Mouse (Mus musculus) heart, embryonic 15.5 days (tissue): Measurements from ENCODE around the gene Tgfbi. TPM values are rescaled to one million over a fixed set of nuclear protein-coding genes. Genes with fewer than 3 reads are reported as not detected.
A peak's percentile ranks its signal among the peaks of the same experiment; 100 is the strongest.

Experiments
- ATAC-seq: fragments of 200-750 bp; cut with Nextera tagmentation; replicated peaks from 2 replicates; pipeline ENCODE4 v1.8.0; 2017; ENCODE audit warnings: low read depth, moderate TSS enrichment; ENCODE audit not compliant: insufficient number of reproducible peaks, insufficient read depth, low FRiP score
- H3K27ac ChIP-seq: fragments of 300-500 bp; sonication (generic); 2 replicates; pipeline ENCODE4 v1.5.1; 2015; ENCODE audit warnings: mild to moderate bottlenecking, inconsistent platforms
- H3K27me3 ChIP-seq: fragments of 300-500 bp; sonication (generic); 2 replicates; pipeline ENCODE4 v1.6.1; 2015; ENCODE audit warnings: inconsistent platforms
- H3K36me3 ChIP-seq: fragments of 300-500 bp; sonication (generic); 2 replicates; pipeline ENCODE4 v1.6.1; 2015; ENCODE audit warnings: mild to moderate bottlenecking, inconsistent platforms
- H3K4me1 ChIP-seq: fragments of 300-500 bp; sonication (generic); replicated peaks from 2 replicates; pipeline ENCODE4 v1.6.1; 2015; ENCODE audit warnings: inconsistent platforms
- H3K4me2 ChIP-seq: fragments of 300-500 bp; sonication (generic); 2 replicates; pipeline ENCODE4 v1.6.1; 2015; ENCODE audit warnings: inconsistent platforms, mild to moderate bottlenecking, moderate library complexity
- H3K4me3 ChIP-seq: fragments of 300-500 bp; sonication (generic); 2 replicates; pipeline ENCODE4 v1.5.1; 2015; ENCODE audit warnings: mild to moderate bottlenecking, inconsistent platforms
- H3K9ac ChIP-seq: fragments of 300-500 bp; sonication (generic); 2 replicates; pipeline ENCODE4 v1.6.1; 2015; ENCODE audit warnings: mild to moderate bottlenecking, inconsistent platforms
- H3K9me3 ChIP-seq: fragments of 300-500 bp; sonication (generic); replicated peaks from 2 replicates; pipeline ENCODE4 v1.6.1; 2016; ENCODE audit warnings: inconsistent platforms
- WGBS: fragments of 180-500 bp; shearing (Covaris S2); methylation state at CpG from one replicate; pipeline ENCODE4 v1.1.7; 2015; ENCODE audit warnings: mixed read lengths; 5-methylcytosine and 5-hydroxymethylcytosine counted together
- polyA plus RNA-seq: library from polyadenylated mRNA; unstranded; fragments of >200 nt; fragmentation: Nextera tagmentation; extraction: Ambion mirVana; gene quantifications from 2 replicates; pipeline ENCODE4 v1.2.1, GENCODE M21; 2015

The Tgfbi gene
- polyA plus RNA-seq, 1 experiment from 2014 or later: 36.9 TPM

GRCm38 (mm10) chr13:56581961-56582434 lies 27.3 kb upstream of the Tgfbi start:
- Histone ChIP-seq H3K9ac (no peak overlapping the region), H3K9me3 (no peaks in the 10 kb centered on the region), H3K4me1 (peaks cover 22% of the 10 kb centered on the region), H3K4me2 (peak overlapping the region; percentile 35), H3K4me3 (no peak overlapping the region), H3K27ac (peak overlapping the region; percentile 75), H3K27me3 (no peaks in the 10 kb centered on the region), H3K36me3 (no peaks in the 10 kb centered on the region)
- ATAC-seq: peak; percentile 94
- WGBS: 4% methylated on average over 6 of the region's 6 CpGs

- H3K36me3 ChIP-seq: no peaks in the 10 kb centered on the region
- H3K27me3 ChIP-seq: no peaks in the 10 kb centered on the region
- 0 out of 2 replicates have a peak overlapping the region, but pooled peaks have one; percentile 12 for H3K27ac ChIP-seq
- no peak overlapping the region for H3K4me3 ChIP-seq
- peaks cover 22% of the 10 kb centered on the region for H3K4me1 ChIP-seq
- no peak overlapping the region for H3K4me2 ChIP-seq
- H3K9me3 ChIP-seq: no peaks in the 10 kb centered on the region
- ATAC-seq: no peak
- H3K9ac ChIP-seq: no peak overlapping the region
- WGBS: 52% methylated on average over 3 of the region's 3 CpGs
These were observed 26.6 kb upstream of the Tgfbi start for GRCm38 (mm10) chr13:56582720-56583119.

DNA sequence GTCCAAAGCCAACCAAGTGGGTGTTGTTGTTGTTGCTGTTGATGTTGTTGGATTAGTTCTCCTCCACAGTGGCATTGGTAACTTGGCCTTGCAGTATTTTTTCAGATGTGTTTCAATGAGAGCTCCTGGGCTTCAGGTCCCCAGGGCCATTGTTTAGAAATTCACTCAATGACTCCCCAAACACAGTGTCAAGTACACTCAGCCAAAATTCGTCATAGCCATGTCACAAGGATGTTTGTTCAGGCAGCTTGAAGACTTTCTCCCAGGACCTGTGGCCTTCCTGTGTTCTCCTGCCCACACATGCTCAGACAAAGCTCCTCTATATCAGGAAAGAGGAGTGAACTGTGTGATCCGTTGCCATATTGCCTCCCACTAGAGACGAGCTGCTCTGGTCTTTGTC lies 23.3 kb upstream of the Tgfbi start:
- Histone ChIP-seq H3K4me1 (peaks cover 46% of the 10 kb centered on the region), H3K27me3 (no peaks in the 10 kb centered on the region), H3K27ac (no peak overlapping the region), H3K36me3 (no peaks in the 10 kb centered on the region), H3K4me3 (no peak overlapping the region), H3K4me2 (no peak overlapping the region), H3K9me3 (no peaks in the 10 kb centered on the region), H3K9ac (no peak overlapping the region)
- WGBS: 41% methylated on average over 3 of the region's 3 CpGs
- ATAC-seq: no peak

DNA sequence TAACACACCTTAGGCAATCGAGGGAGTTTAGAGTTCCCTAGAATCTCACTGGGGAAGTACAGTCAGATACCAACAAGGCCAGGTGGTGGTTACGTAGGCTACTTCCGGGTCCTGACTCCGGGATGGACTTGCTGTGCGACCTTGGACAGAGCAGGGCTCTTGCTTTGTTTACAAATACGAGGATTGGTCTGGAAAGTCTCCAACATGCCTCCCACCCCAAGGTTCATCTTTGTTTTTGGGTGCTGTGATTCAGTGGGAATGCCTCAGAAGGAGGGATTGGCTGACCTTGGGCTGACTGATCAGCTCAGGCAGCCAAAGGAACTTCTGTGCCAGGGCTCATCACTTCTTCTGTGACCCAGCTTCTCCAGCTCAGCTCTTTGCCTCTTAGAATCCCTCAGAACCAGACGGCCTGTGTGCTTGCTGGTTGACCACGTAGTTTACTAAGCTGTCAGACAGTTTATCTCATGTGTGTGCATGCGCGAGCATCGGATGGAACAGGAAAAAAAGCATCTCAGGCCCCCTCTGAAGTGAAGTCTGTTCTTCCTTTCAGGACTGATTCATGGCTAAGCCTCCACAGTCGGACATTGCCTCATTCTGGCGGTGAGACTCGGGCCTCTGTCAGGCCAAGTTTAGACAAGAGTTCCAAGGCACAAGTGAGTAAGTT lies 20.7 kb upstream of the Tgfbi start:
- Histone ChIP-seq H3K4me1 (peaks cover 44% of the 10 kb centered on the region), H3K9me3 (no peaks in the 10 kb centered on the region), H3K27me3 (no peaks in the 10 kb centered on the region), H3K4me2 (no peak overlapping the region), H3K9ac (no peak overlapping the region), H3K4me3 (no peak overlapping the region), H3K36me3 (no peaks in the 10 kb centered on the region), H3K27ac (no peak overlapping the region; the same call in 1 of the 2 replicates)
- WGBS: 66% methylated on average over 14 of the region's 14 CpGs
- ATAC-seq: no peak

DNA sequence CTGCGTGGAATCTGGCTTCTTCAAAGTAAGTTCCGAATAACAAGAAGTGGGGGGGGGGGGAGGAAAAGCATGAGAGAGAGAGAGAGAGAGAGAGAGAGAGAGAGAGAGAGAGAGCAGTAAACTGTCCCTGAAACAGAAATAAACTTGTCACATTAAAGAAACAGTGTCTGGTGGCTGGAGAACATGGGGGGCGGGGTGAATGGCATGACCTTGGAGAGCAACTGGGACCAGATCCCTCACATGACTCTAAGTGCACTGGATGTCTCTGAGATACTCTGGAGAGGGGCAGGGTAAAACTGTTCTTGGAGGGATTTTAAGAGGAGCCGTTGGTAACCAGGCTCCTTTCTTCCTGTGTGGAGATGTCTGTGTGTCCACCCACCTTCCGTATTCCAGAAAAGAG lies 19.1 kb upstream of the Tgfbi start:
- Histone ChIP-seq H3K9me3 (no peaks in the 10 kb centered on the region), H3K4me2 (no peak overlapping the region), H3K27ac (peak overlapping the region; percentile 40; the same call in 1 of the 2 replicates), H3K27me3 (no peaks in the 10 kb centered on the region), H3K9ac (no peak overlapping the region), H3K4me3 (no peak overlapping the region), H3K36me3 (no peaks in the 10 kb centered on the region), H3K4me1 (peaks cover 60% of the 10 kb centered on the region)
- no peak for ATAC-seq
- 54% methylated on average over 5 of the region's 5 CpGs for WGBS

DNA sequence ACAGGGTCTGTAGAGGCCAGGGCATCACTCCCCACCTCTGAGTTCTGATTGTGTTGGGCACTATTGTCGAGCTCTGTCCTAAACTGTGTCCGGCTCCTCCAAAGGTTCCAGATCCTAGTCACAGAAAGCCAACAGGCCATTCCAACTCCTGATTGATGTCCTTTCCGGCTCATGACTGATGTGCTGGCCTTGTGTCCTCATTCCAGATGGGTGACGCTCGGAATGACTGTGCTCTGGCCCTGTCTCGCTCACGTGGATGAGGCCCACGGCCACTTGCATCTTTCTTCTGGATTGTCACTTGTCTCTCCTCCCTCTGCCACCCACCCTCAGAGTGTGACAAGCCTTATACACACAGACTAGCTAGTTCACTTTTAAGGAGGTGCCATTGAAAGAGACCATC lies 18.1 kb upstream of the Tgfbi start:
- H3K4me1 ChIP-seq: peaks cover 70% of the 10 kb centered on the region
- no peak overlapping the region for H3K9ac ChIP-seq
- no peak overlapping the region for H3K4me3 ChIP-seq
- no peak for ATAC-seq
- no peaks in the 10 kb centered on the region for H3K9me3 ChIP-seq
- H3K27me3 ChIP-seq: no peaks in the 10 kb centered on the region
- WGBS: 86% methylated on average over 8 of the region's 8 CpGs
- H3K4me2 ChIP-seq: no peak overlapping the region
- no peak overlapping the region for H3K27ac ChIP-seq
- H3K36me3 ChIP-seq: no peaks in the 10 kb centered on the region

- Histone ChIP-seq H3K27ac (no peak overlapping the region), H3K36me3 (no peaks in the 10 kb centered on the region), H3K4me3 (no peak overlapping the region), H3K4me2 (no peak overlapping the region), H3K27me3 (no peaks in the 10 kb centered on the region), H3K9ac (no peak overlapping the region), H3K4me1 (peaks cover 77% of the 10 kb centered on the region), H3K9me3 (no peaks in the 10 kb centered on the region)
- no peak for ATAC-seq
- WGBS: 47% methylated on average over 2 of the region's 2 CpGs
These were observed 17.4 kb upstream of the Tgfbi start for GRCm38 (mm10) chr13:56591939-56592338.

DNA sequence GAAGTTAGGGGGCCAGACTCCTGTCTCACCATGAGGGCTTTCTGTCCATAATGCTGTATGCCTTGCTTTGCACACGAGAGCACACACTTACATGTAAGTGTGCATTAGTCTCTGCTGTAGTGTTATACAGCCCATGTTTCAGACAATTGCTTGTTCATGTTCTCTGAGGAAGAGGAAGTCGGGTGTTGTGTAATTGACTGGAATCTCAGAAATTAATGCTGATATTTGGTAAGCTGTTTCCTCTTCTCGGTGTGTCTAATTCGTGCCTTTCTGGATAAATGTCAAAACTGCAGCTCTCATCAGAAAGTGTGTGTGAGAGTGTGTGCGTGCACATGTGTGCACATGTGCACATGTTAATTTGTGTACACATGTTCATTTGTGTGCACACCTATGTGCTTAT lies 16.1 kb upstream of the Tgfbi start:
- Histone ChIP-seq H3K4me1 (peaks cover 88% of the 10 kb centered on the region), H3K27ac (no peak overlapping the region), H3K27me3 (no peaks in the 10 kb centered on the region), H3K36me3 (no peaks in the 10 kb centered on the region), H3K9ac (no peak overlapping the region), H3K4me2 (no peak overlapping the region), H3K4me3 (no peak overlapping the region), H3K9me3 (no peaks in the 10 kb centered on the region)
- ATAC-seq: no peak
- 79% methylated on average over 5 of the region's 5 CpGs for WGBS

DNA sequence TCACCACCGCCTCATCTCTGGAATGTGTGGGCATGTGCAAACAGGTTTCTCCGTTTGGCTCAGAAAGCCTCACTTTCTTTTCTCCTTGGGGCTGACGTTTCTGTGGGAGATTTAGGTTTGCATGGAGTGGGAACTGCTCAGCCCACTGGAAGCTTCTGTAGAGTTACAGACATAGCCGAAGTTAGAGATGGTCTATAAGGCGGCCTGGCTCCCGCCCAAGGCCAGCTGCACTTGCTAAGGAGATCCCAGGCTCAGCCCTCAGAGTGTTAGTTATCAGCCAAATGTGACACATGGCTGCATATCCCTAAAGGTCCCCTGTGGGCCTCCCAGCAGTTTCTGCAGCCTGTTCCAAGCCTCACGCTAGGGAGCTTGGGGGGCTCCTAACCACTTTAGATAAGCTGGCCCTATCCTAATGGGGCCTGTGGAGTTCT lies 15.3 kb upstream of the Tgfbi start:
- ATAC-seq: peak; percentile 76
- peaks cover 84% of the 10 kb centered on the region for H3K4me1 ChIP-seq
- peak overlapping the region; percentile 75 for H3K27ac ChIP-seq
- H3K9ac ChIP-seq: no peak overlapping the region
- H3K36me3 ChIP-seq: no peaks in the 10 kb centered on the region
- H3K27me3 ChIP-seq: no peaks in the 10 kb centered on the region
- H3K4me2 ChIP-seq: peak overlapping the region; percentile 22; the same call in 1 of the 2 replicates
- H3K4me3 ChIP-seq: no peak overlapping the region
- H3K9me3 ChIP-seq: no peaks in the 10 kb centered on the region
- 23% methylated on average over 7 of the region's 7 CpGs for whole genome bisulfite sequencing

- no peak for ATAC-seq
- H3K4me1 ChIP-seq: peaks cover 82% of the 10 kb centered on the region
- no peaks in the 10 kb centered on the region for H3K9me3 ChIP-seq
- H3K27ac ChIP-seq: 0 out of 2 replicates have a peak overlapping the region, but pooled peaks have one; percentile 75
- WGBS: 52% methylated on average over 8 of the region's 8 CpGs
- no peaks in the 10 kb centered on the region for H3K36me3 ChIP-seq
- no peak overlapping the region for H3K4me3 ChIP-seq
- no peak overlapping the region for H3K9ac ChIP-seq
- no peak overlapping the region for H3K4me2 ChIP-seq
- H3K27me3 ChIP-seq: no peaks in the 10 kb centered on the region
These were observed 14.1 kb upstream of the Tgfbi start for GRCm38 (mm10) chr13:56595246-56595645.

GRCm38 (mm10) chr13:56597296-56597695 lies 12.0 kb upstream of the Tgfbi start:
- H3K36me3 ChIP-seq: no peaks in the 10 kb centered on the region
- H3K27me3 ChIP-seq: no peaks in the 10 kb centered on the region
- H3K4me1 ChIP-seq: peaks cover 83% of the 10 kb centered on the region
- ATAC-seq: no peak
- no peak overlapping the region for H3K4me3 ChIP-seq
- H3K4me2 ChIP-seq: no peak overlapping the region
- no peak overlapping the region for H3K9ac ChIP-seq
- H3K9me3 ChIP-seq: no peaks in the 10 kb centered on the region
- H3K27ac ChIP-seq: peak overlapping the region; percentile 46; the same call in 1 of the 2 replicates
- WGBS: 82% methylated on average over 4 of the region's 4 CpGs
